Mouse (Mus musculus) kidney, adult 18-20 months (tissue): ENCODE results near the gene Prpf40a.

Experiments
- DNase-seq: peaks from one replicate; pipeline ENCODE4 v3.0.0; 2021

Gene Prpf40a

GRCm38 (mm10) chr2:53190684-53191511, at the start of gene Prpf40a:
Gene Prpf40a, minus strand, starts transcription at chr2:53191284.
- peak; percentile 99 for DNase-seq

DNA sequence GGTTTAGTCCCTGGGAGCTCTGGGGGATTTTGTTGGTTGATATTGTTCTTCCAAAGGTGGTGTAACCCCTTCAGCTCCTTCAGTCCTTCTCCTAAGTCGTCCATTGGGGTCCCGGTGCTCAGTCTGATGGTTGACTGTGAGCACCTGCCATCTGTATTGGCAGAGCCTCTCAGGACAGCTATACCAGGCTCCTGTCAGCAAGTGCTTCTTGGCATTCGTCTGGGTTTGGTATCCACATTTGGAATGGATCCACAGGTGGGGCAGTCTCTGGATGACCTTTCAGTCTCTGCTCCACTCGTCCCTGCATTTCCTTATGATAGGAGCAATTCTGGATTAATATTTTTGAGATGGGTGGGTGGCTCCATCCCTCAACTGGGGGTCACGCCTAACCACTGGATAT, 31.2 kb upstream of the Prpf40a start:
- no peak for DNase-seq

GRCm38 (mm10) chr2:53213493-53213892, 22.4 kb upstream of the Prpf40a start:
- DNase-seq = no peak

DNA sequence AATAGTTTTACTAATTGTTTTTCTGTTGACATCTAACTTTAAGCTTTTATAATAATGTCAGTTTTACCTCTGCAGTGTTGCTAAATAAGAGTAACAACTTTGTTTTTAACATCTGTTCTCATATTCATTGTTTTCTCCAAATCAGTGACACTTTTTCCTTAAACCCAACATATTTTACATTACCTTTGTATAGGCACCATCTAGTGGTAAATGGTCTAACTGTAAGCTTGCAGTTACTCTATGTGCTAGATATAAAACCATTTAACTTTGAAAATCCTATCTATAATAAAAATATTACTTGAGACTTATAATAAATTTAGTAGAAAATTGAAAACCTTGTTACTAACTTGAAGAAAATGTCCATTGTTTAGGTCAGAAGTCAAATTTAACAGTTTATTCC, 15.7 kb upstream of the Prpf40a start:
- DNase-seq = no peak

GRCm38 (mm10) chr2:53204373-53205274, 13.5 kb upstream of the Prpf40a start:
- no peak for DNase-seq

DNA sequence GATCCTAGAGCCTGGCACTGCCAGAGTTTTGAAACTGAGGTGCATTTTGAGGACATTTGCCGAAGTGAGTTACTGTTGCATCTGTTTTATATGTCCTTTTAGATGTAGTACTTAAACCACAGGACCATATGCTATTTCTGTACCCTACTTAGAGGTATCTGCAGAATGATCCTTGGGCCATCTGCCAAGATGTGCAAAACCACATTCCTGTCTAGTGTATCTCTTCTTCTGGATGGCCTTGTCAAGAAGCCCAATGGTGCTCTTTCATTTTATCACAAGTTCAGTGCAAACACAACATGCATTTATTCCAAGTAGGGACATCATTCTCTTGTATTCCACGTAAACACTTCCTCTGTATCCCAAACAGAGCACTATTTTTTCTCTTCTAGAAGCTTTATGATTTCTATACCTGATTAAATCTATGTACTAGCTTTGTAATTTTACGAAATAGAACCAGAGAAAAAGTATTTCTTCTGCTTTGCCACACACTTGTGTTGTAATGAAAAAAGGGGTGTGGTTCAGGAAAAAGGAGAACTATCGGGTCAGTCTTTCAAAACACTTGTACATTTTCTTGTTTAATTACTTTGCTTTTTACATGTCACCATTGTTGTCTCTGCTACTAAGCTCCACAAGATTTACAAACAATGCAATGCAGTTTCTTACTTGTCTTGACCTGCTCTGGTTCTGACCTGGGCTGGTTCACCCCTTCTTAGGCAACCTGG, 9.2 kb upstream of the Prpf40a start:
- DNase-seq = no peak

DNA sequence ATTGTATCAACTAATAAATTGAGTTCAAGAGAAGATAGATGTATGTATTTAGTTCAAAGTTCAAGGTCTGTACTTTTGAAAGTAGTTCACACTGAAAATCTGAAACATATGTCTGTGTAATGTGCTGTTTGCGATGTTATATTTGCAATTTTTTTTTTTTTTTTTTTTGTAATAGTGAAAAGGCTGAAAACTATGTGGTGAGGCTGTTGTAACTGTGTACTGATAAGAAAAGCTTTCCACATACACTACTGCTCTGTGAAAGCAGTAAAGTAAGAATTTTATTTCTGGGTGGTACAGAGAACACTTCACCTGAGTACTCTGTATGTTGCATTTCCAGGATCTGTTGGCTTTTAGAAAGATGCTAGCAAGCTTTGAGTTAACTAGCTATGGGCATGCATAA, 8.1 kb upstream of the Prpf40a start:
- DNase-seq = no peak

GRCm38 (mm10) chr2:53196431-53196830, 5.3 kb upstream of the Prpf40a start:
- no peak for DNase-seq

DNA sequence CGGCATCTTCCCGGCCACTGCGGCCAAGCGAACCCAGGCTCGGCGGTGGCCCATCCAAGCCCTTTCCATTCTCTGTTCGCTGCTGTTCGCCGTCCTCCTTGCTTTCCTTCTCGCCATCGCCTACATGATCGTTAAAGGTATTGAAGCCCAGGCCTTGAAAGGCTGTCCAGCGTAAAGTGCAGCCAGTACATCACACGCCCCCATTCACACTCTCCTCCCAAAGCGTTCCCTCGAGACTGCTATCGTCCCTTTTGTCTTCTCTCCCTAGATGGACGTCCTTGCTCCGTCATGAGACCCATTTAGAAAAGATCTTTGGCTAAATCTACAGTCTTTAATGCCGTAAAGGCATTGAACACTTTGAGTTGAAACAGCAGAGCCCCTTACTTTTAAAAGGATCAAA, 1.3 kb upstream of the Prpf40a start:
- no peak for DNase-seq

DNA sequence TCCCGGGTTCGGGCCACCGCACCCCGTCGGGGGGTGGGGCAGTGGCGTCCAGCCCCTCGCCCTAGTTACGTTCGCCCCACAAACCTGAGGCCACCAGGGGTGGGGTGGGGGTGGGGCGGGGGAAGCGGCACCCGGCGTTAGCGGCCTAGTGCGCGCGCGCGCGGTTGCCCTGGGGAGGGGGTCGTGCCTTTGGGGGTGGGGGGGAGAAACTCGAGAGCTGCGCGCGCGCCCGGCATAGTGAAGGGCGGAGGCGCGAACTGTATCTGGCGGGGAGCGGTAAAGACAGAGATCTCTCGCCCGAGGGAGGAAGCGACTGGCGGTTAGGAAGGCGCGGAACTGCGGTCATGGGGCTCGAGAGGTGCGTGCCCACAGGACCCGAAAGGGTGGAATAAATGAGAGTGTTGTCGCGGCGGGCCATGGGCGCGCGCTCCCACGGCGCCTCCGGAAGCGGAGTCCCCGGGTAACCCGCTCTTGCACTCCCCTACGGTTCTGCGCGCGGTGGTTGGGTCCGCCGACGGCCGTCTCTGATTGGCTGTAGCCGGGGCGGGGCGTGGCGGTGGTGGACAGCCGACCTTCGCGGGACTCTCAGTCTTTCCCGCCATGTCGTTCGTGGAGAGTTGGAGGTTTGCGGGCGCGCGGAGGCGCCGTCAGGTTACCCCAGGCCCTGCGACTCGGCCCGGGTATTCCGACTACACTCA, 588 bp upstream of the Prpf40a start, which contains the start of gene Arl6ip6:
Gene Arl6ip6, plus strand, starts transcription at position 204 of the 698 bp plus-strand sequence.
- DNase-seq = peak; percentile 99

- DNase-seq = no peak
These were observed 1.3 kb downstream of the Prpf40a start for GRCm38 (mm10) chr2:53189811-53190210.

- no peak for DNase-seq
These were observed 11.2 kb downstream of the Prpf40a start for GRCm38 (mm10) chr2:53179876-53180275.

GRCm38 (mm10) chr2:53178966-53179365, 12.1 kb downstream of the Prpf40a start:
- DNase-seq = no peak

- no peak for DNase-seq
These were observed 17.1 kb downstream of the Prpf40a start for GRCm38 (mm10) chr2:53173966-53174365.

- no peak for DNase-seq
These were observed 44.2 kb downstream of the Prpf40a start for GRCm38 (mm10) chr2:53146852-53147251.

GRCm38 (mm10) chr2:53131567-53131966, 59.5 kb downstream of the Prpf40a start:
- DNase-seq = no peak

- DNase-seq = no peak
These were observed 62.0 kb downstream of the Prpf40a start for GRCm38 (mm10) chr2:53129070-53129469.

DNA sequence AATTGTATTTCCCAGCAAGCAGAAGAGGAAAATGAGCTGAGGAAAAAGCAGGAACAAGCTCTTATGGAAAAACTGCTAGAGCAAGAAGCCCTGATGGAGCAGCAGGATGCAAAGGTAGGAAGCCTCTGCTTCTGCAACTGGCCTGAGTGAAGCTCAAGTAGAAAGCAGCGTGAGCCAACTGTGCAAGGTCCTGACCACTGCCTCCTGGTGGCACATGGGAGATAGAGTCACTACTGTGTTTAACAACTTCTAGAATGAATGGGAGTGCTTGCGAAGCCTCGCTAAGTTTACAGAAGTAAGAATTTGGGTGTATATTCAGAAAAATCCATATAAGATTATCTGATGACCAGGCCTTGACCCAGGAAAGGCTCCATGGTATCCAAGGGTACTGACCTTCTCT, 65.1 kb downstream of the Prpf40a start:
- no peak for DNase-seq

GRCm38 (mm10) chr2:53121797-53122196, 69.3 kb downstream of the Prpf40a start:
- peak; percentile 43 for DNase-seq

GRCm38 (mm10) chr2:53108547-53108946, 82.5 kb downstream of the Prpf40a start:
- DNase-seq = no peak

DNA sequence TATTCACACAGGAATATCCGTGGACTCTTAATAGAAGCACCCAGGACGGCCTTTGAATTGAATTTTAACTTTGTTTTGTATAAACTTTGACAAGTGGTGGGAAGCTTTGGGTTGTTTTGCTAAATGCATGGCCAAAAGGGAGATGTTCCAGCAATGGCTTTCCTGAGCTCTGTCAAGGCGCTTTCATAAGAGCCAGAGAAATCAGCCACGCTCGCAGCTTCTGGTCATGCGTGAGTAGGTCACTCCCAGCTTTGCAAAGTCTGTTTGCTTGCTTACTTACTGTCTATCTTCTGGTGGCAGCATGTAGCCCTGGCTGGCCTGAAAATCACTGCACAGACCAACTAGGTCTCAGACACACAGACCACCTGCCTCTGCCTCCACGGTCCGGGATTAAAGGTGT, 84.6 kb downstream of the Prpf40a start:
- no peak for DNase-seq

GRCm38 (mm10) chr2:53106056-53106455, 85.0 kb downstream of the Prpf40a start:
- DNase-seq = no peak
